Mouse (Mus musculus): Measurements from ENCODE around the gene Ptprg. TPM values are rescaled to one million over a fixed set of nuclear protein-coding genes. Genes with fewer than 3 reads are reported as not detected.

The Ptprg gene
- polyA plus RNA-seq, 1 experiment from 2014 or later = 1.5 TPM

DNA sequence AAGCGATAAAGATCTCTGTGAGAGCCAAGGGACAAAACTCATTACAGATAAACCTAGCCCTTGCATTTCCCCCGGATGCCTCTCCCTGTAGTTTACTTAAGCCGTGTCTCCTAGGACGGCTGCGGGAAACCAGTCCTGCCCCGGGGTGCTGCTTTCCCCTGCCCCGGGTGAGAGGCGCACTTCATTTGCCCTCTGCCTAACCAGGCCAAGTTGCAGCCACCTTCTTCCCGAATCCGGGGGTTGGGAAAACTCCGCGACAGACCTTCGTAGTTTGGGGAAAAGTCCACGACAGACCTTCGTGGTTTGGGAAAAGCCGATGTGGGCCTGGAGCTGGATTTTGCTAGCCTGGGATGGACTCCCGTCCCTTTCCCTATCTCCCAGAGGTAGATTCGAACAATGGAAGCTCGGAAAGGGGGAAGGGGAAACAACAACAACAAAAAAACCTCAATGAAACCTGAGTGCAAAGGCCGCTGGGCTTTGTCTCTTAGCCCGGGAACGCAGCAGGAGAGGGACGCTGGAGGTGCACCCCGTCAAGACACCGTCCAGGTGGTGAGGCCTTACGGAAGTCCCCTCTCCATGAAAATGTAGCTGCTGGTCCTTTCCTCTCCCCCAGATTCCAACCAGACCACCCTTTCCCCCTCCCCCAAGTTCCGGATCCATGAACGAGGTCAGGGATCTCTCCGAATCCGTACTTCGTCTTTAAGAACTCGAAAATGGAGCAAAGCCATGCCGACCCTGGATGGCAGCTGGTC lies 635 bp upstream of the Ptprg start:
- peak overlapping the region; percentile 66 for H3K4me2 ChIP-seq (ENCODE audit: low read depth, low read length)
- H3K9ac ChIP-seq (ENCODE audit: low read depth, low read length) = peak overlapping the region; percentile 48
- no peaks in the 10 kb centered on the region for H3K4me1 ChIP-seq (ENCODE audit: control insufficient read depth, low read depth, low read length)
- H3K27me3 ChIP-seq (ENCODE audit: control insufficient read depth, insufficient read depth, low read depth, low read length) = peaks cover 46% of the 10 kb centered on the region
- WGBS (ENCODE audit: insufficient replicate concordance) = 1% methylated on average over 33 of the region's 33 CpGs
- H3K36me3 ChIP-seq (ENCODE audit: control insufficient read depth, insufficient read depth) = no peaks in the 10 kb centered on the region
- H3K4me3 ChIP-seq (ENCODE audit: low read depth, low read length) = peak overlapping the region; percentile 62
- ATAC-seq (ENCODE audit: low read depth) = no peak
- peak overlapping the region; percentile 57; the same call in 1 of the 2 replicates for H3K27ac ChIP-seq (ENCODE audit: low read length)
- H3K9me3 ChIP-seq (replicated peaks; ENCODE audit: control insufficient read depth, low read length) = no peaks in the 10 kb centered on the region

DNA sequence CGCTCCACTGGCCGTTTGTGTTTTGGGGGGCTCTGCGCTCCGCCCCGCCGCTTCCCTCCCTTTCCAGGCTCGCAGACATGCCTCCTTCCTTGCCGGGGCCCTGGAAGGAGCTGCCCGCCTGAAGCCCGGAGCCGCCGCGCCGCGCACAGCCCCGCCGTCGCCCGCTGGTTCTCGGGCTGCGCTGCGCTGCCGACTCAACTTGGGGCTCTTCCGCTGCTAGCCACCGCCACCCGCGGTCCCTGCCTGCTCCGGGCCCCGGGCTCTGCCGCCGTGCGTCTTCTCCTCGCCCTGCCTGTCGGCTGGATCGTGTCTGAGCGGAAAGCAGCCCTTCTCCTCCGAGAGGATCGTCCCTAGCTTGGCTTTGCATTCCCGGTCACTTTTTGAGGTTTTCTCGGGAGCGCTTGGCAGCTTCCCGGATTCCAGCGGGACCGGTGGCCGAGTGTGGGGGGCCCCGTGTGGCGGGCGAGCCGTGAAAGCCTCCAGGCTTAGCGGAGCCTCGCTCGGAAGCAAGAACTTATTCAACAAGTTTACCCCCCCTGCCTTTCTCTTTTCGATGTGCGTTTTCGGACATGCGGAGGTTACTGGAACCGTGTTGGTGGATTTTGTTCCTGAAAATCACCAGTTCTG lies 460 bp downstream of the Ptprg start:
- Histone ChIP-seq H3K4me1 (ENCODE audit: control insufficient read depth, low read depth, low read length) (no peaks in the 10 kb centered on the region), H3K27ac (ENCODE audit: low read length) (peak overlapping the region; percentile 72), H3K9ac (ENCODE audit: low read depth, low read length) (peak overlapping the region; percentile 57), H3K4me3 (ENCODE audit: low read depth, low read length) (peak overlapping the region; percentile 62), H3K4me2 (ENCODE audit: low read depth, low read length) (peak overlapping the region; percentile 66), H3K27me3 (ENCODE audit: control insufficient read depth, insufficient read depth, low read depth, low read length) (peaks cover 46% of the 10 kb centered on the region), H3K9me3 (replicated peaks; ENCODE audit: control insufficient read depth, low read length) (no peaks in the 10 kb centered on the region), H3K36me3 (ENCODE audit: control insufficient read depth, insufficient read depth) (no peaks in the 10 kb centered on the region)
- peak; percentile 54 for ATAC-seq (ENCODE audit: low read depth)
- under 1% methylated on average over 51 of the region's 57 CpGs for WGBS (ENCODE audit: insufficient replicate concordance)

DNA sequence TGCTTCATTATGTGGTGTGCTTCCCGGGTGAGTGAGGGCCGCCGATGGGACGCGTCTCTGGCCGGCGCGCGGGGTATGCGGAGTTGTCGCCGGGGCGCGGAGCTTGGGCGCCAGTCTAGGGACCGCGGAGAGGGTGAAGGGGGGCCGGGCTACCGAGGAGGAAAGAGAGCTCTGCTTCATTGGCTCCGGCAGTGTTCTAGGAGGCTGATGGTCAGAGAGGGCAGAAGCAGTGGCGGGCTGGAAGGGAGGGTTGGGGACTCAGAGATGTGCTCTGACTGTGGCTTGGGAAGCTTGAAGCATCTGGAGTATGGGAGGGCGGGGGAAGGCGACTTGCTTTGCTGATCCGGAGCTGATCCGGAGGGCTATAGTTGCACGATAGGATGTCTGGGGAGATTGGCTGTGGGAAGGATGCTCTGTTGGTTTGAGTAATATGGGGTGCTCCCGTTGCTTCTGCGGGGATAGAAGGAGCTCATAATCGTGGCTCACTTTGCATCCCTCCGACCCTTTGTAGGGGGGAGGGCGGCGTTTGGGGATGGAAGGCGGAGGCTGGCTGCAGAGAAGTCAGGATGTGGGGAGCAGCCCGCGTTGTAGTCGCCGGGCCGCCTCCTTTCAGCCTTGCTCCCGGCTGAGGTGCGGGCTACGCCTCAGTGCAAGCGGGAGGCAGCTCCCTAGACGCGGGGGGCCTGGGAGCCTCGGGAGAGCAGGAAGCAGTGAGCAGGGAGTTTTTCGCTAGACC lies 1.1 kb downstream of the Ptprg start:
- H3K9ac ChIP-seq (ENCODE audit: low read depth, low read length) = no peak overlapping the region; the same call in 1 of the 2 replicates
- H3K4me2 ChIP-seq (ENCODE audit: low read depth, low read length) = peak overlapping the region; percentile 66
- no peaks in the 10 kb centered on the region for H3K9me3 ChIP-seq (replicated peaks; ENCODE audit: control insufficient read depth, low read length)
- no peaks in the 10 kb centered on the region for H3K36me3 ChIP-seq (ENCODE audit: control insufficient read depth, insufficient read depth)
- WGBS (ENCODE audit: insufficient replicate concordance) = under 1% methylated on average over 46 of the region's 46 CpGs
- ATAC-seq (ENCODE audit: low read depth) = no peak
- no peak overlapping the region for H3K27ac ChIP-seq (ENCODE audit: low read length)
- H3K4me1 ChIP-seq (ENCODE audit: control insufficient read depth, low read depth, low read length) = no peaks in the 10 kb centered on the region
- peaks cover 46% of the 10 kb centered on the region for H3K27me3 ChIP-seq (ENCODE audit: control insufficient read depth, insufficient read depth, low read depth, low read length)
- peak overlapping the region; percentile 62 for H3K4me3 ChIP-seq (ENCODE audit: low read depth, low read length)

DNA sequence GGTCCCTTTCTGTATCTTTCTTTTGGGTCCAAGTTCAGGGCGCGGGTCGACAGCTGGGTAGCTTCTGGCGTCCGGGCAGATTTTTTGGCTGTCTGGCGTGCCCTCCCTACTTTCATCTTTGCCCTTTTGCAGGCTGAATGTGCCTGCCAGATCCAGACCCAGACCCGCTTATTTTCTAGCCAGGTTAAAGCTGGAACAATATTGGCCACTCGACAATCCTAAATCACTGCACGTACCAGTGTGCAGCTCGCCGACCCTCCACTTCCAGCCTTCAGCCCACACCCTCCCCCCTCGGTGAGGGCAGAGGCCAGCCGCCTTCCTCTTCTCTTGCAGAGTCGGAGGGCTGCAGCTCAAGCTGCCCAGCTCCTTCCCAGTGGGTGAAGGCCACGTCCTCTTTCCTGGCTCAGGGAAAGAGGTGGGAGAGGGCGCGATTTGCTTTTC lies 1.7 kb downstream of the Ptprg start:
- Histone ChIP-seq H3K4me1 (ENCODE audit: control insufficient read depth, low read depth, low read length) (no peaks in the 10 kb centered on the region), H3K27me3 (ENCODE audit: control insufficient read depth, insufficient read depth, low read depth, low read length) (peaks cover 46% of the 10 kb centered on the region), H3K27ac (ENCODE audit: low read length) (no peak overlapping the region), H3K36me3 (ENCODE audit: control insufficient read depth, insufficient read depth) (no peaks in the 10 kb centered on the region), H3K9ac (ENCODE audit: low read depth, low read length) (no peak overlapping the region), H3K9me3 (replicated peaks; ENCODE audit: control insufficient read depth, low read length) (no peaks in the 10 kb centered on the region), H3K4me2 (ENCODE audit: low read depth, low read length) (peak overlapping the region; percentile 66), H3K4me3 (ENCODE audit: low read depth, low read length) (peak overlapping the region; percentile 62)
- WGBS (ENCODE audit: insufficient replicate concordance) = under 1% methylated on average over 17 of the region's 17 CpGs
- no peak for ATAC-seq (ENCODE audit: low read depth)

DNA sequence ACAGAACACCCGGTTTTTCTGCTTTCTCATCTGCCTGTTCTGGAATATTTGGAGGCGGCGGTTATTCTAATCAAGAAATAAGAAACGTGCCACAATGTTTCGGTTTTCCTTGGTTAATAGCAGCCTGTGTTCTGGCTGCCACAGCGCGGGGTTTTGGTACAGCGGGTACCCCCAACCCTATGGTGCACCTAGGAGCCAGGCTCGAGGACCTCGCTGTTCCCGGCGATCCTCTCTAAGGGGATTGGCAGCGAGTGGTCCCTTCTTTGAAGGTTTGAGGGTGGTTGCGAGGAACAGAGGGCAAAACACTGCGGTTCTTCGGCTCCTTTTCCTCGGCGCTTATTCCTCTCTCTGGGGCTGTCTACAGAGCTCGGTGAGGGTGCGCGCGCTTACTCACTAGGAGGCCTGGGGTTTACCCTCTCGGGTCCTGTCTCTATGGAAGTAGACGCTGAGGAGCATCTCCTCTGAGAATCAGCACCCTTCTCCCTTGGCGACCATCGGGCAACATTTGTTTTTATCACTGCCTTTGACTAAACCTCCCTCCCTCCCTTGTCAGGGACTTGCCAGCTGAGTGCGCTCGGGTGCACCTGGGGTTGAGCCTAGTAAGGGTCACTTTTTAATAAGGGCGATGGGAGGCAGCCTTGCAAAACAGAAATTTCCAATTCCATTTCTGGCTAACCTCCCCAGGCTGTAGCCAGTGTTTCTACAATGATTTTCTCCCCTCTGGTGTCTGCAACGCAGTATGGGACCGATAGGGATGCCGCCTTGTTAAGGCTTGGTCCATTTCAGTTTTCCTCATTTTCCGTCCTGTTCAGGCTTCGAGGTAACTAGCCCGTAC lies 2.4 kb downstream of the Ptprg start:
- H3K27me3 ChIP-seq (ENCODE audit: control insufficient read depth, insufficient read depth, low read depth, low read length) = peaks cover 46% of the 10 kb centered on the region

DNA sequence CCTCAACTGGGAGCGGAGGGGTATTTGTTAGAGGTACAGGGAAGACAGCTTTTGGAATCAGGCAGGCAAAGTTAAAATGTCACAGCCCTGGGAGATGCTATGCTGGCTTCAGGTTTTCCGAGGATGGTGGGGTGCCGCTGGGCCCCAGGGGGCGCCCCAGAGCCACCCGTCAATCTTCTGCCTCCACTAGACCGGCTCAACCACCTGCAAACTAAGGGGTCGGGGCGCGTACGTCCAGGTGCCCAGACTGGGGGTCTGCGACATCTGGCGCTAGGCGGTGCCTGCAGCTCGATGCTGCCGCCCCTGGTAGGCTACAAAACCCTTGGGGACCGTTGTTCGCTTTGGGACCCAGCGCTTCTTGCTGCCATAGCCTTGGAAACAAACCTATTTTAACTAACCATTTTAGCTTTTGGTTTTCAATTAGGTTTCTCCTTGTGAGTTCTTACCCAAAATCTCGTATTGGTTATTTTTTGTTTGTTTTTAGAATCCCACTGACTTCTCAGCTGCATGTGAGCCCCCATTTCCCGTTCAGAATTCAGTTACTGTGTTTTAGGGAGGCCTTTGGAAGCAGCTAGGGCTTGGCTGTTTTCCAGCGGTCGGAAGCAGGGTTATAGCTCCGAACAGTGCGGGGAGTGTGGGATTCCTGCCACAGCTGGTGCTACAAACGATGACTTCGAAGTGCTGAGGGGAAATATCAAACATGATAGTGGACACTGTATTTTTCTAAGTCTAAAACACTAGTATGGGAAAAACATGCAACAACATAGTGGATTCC lies 3.2 kb downstream of the Ptprg start:
- no peaks in the 10 kb centered on the region for H3K36me3 ChIP-seq (ENCODE audit: control insufficient read depth, insufficient read depth)
- H3K9ac ChIP-seq (ENCODE audit: low read depth, low read length) = no peak overlapping the region
- no peak overlapping the region for H3K27ac ChIP-seq (ENCODE audit: low read length)
- H3K27me3 ChIP-seq (ENCODE audit: control insufficient read depth, insufficient read depth, low read depth, low read length) = peaks cover 46% of the 10 kb centered on the region
- ATAC-seq (ENCODE audit: low read depth) = no peak
- peak overlapping the region; percentile 62 for H3K4me3 ChIP-seq (ENCODE audit: low read depth, low read length)
- peak overlapping the region; percentile 66 for H3K4me2 ChIP-seq (ENCODE audit: low read depth, low read length)
- WGBS (ENCODE audit: insufficient replicate concordance) = 10% methylated on average over 26 of the region's 26 CpGs
- no peaks in the 10 kb centered on the region for H3K4me1 ChIP-seq (ENCODE audit: control insufficient read depth, low read depth, low read length)
- H3K9me3 ChIP-seq (replicated peaks; ENCODE audit: control insufficient read depth, low read length) = no peaks in the 10 kb centered on the region

More for the DNA sequence above, 2.4 kb downstream of the Ptprg start:
- Histone ChIP-seq H3K9ac (ENCODE audit: low read depth, low read length) (no peak overlapping the region), H3K4me3 (ENCODE audit: low read depth, low read length) (peak overlapping the region; percentile 62), H3K4me1 (ENCODE audit: control insufficient read depth, low read depth, low read length) (no peaks in the 10 kb centered on the region), H3K36me3 (ENCODE audit: control insufficient read depth, insufficient read depth) (no peaks in the 10 kb centered on the region), H3K4me2 (ENCODE audit: low read depth, low read length) (peak overlapping the region; percentile 66), H3K9me3 (replicated peaks; ENCODE audit: control insufficient read depth, low read length) (no peaks in the 10 kb centered on the region), H3K27ac (ENCODE audit: low read length) (no peak overlapping the region)
- 1% methylated on average over 35 of the region's 35 CpGs for WGBS (ENCODE audit: insufficient replicate concordance)
- no peak for ATAC-seq (ENCODE audit: low read depth)

DNA sequence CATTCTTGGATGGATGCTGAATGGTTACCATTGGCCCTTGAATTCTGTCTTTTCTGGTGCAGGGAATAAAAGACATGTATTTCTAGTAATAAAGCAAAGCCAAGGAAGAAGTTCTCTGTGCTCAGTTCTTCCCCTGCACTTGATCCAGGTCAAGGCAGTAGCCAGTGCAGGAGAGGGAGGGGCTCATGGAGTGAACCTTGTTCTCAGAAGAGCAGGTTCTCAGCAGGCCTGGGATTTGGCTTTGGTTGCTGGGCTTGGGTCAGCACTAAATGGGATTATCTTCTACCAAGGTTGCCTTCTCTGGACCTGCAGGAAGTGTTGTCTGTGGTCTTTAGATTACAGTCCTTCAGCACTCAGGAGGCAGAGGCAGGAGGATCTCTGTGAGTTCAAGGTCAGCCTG lies 5.2 kb downstream of the Ptprg start:
- no peak overlapping the region for H3K4me3 ChIP-seq (ENCODE audit: low read depth, low read length)
- no peak for ATAC-seq (ENCODE audit: low read depth)

DNA sequence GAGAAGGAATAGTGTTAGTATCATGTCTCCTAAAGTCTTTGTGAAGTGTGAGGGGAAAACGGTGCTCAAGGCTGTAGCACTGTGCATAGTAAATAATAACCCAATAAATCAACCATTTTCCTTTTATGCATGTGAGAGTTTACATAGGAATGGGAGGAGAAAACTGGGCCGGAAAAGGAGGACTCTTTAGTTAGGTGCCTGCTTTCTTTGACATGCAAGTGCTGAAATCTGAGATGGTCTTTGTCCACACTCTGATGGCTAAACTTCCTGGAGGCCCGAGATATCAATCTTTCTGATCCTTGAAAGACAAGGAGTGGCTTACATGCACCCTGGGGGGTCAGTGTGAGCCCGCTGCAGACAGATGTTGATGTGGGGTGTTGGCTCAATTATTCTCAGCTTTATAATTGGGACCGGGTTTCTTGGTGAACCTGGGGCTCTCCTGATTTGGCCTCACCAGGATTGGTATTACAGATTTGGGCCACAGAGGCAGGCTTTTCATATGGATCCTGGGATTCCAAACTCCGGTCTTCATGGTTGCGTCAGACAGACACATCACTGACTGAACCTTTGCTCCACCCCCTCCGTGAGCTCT lies 7.4 kb downstream of the Ptprg start:
- Histone ChIP-seq H3K4me3 (ENCODE audit: low read depth, low read length) (no peak overlapping the region), H3K4me2 (ENCODE audit: low read depth, low read length) (no peak overlapping the region), H3K27me3 (ENCODE audit: control insufficient read depth, insufficient read depth, low read depth, low read length) (peaks cover 8% of the 10 kb centered on the region), H3K9me3 (replicated peaks; ENCODE audit: control insufficient read depth, low read length) (no peaks in the 10 kb centered on the region), H3K9ac (ENCODE audit: low read depth, low read length) (no peak overlapping the region), H3K36me3 (ENCODE audit: control insufficient read depth, insufficient read depth) (no peaks in the 10 kb centered on the region), H3K4me1 (ENCODE audit: control insufficient read depth, low read depth, low read length) (no peaks in the 10 kb centered on the region), H3K27ac (ENCODE audit: low read length) (no peak overlapping the region)
- ATAC-seq (ENCODE audit: low read depth) = no peak
- WGBS (ENCODE audit: insufficient replicate concordance) = 52% methylated on average over 8 of the region's 8 CpGs

More for the DNA sequence above, 5.2 kb downstream of the Ptprg start:
- Histone ChIP-seq H3K4me1 (ENCODE audit: control insufficient read depth, low read depth, low read length) (no peaks in the 10 kb centered on the region), H3K9ac (ENCODE audit: low read depth, low read length) (no peak overlapping the region), H3K36me3 (ENCODE audit: control insufficient read depth, insufficient read depth) (no peaks in the 10 kb centered on the region), H3K9me3 (replicated peaks; ENCODE audit: control insufficient read depth, low read length) (no peaks in the 10 kb centered on the region), H3K27me3 (ENCODE audit: control insufficient read depth, insufficient read depth, low read depth, low read length) (peaks cover 30% of the 10 kb centered on the region), H3K27ac (ENCODE audit: low read length) (no peak overlapping the region), H3K4me2 (ENCODE audit: low read depth, low read length) (no peak overlapping the region)
